Mouse (Mus musculus) limb, embryonic 10.5 days (tissue): ENCODE measurements at regions not wholly inside any gene's neighbourhood (a gene's known extent, or its start where the extent isn't known, plus 50 kb on each side); places are given as distances from the start of the nearest gene placed in this dataset.
A peak's percentile ranks its signal among the peaks of the same experiment; 100 is the strongest.

Experiments used
- DNase-seq: peaks from one replicate; pipeline ENCODE4 v3.0.0-alpha.2; 2017; ENCODE audit warnings: low spot score
- H3K27ac ChIP-seq: fragments of 300-500 bp; sonication (generic); 2 replicates; pipeline ENCODE4 v1.5.1; 2016; ENCODE audit warnings: mild to moderate bottlenecking
- H3K27me3 ChIP-seq: fragments of 300-500 bp; sonication (generic); 2 replicates; pipeline ENCODE4 v1.6.1; 2016; ENCODE audit warnings: low read depth, mild to moderate bottlenecking; ENCODE audit not compliant: poor library complexity, severe bottlenecking
- H3K36me3 ChIP-seq: fragments of 300-500 bp; sonication (generic); 2 replicates; pipeline ENCODE4 v1.6.1; 2016; ENCODE audit warnings: mild to moderate bottlenecking, moderate library complexity
- H3K4me1 ChIP-seq: fragments of 300-500 bp; sonication (generic); 2 replicates; pipeline ENCODE4 v1.6.1; 2016
- H3K4me3 ChIP-seq: fragments of 300-500 bp; sonication (generic); 2 replicates; pipeline ENCODE4 v1.5.1; 2016; ENCODE audit warnings: mild to moderate bottlenecking, moderate library complexity
- H3K9me3 ChIP-seq: fragments of 300-500 bp; sonication (generic); replicated peaks from 2 replicates; pipeline ENCODE4 v1.6.1; 2016; ENCODE audit warnings: mild to moderate bottlenecking
- WGBS: fragments of 180-500 bp; shearing (Covaris S2); methylation state at CpG from one replicate; pipeline ENCODE4 v1.1.7; 2016; 5-methylcytosine and 5-hydroxymethylcytosine counted together

DNA sequence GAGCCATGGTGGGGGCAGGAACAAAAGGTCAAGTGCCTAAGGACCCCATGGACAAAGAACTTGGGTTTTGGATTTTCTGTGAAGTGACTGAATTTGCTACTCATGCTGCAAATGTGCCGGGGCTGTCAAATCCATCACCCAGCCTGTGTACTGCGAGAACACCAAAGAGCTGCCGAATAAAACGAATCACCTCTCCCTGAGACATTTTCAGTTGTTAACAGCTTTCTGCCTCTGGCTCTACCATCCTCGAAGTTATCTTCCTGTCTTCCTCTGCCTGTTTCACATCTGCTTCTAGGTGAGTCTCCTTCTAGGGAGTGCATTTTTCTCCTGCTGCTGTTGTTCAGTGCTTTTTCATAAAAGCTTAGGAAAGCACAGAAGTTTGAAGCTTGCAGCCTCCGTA is 283.3 kb upstream of the Gm21798 start:
- Histone ChIP-seq H3K27ac (no peak overlapping the region), H3K4me1 (peaks cover 33% of the 10 kb centered on the region), H3K36me3 (no peaks in the 10 kb centered on the region), H3K9me3 (no peaks in the 10 kb centered on the region), H3K27me3 (no peaks in the 10 kb centered on the region), H3K4me3 (no peak overlapping the region)
- WGBS: 38% methylated on average over 6 of the region's 6 CpGs
- DNase-seq: no peak

DNA sequence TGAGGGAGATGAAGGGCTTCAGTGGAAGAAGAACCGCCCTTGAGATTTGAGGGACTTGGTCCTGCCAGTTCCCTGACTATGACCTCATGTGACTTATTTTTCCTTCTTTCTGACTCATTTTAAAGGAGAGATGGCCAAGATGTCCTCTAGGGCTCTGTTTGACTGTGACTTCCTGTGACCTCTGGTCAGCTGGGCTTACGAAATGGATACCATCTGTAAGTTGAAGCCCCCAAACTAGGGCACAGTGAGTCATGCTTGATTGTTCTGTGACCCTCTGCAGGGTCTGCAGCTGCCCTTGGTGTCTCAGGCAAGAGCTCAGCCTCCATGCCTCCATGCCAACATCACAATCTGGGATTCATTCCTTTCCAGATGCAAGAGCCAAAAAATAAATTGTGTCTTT is 282.3 kb upstream of the Gm21798 start:
- no peak overlapping the region for H3K4me3 ChIP-seq
- no peak for DNase-seq
- H3K27ac ChIP-seq: no peak overlapping the region
- no peaks in the 10 kb centered on the region for H3K9me3 ChIP-seq
- H3K4me1 ChIP-seq: peaks cover 33% of the 10 kb centered on the region
- H3K27me3 ChIP-seq: no peaks in the 10 kb centered on the region
- no peaks in the 10 kb centered on the region for H3K36me3 ChIP-seq
- 73% methylated on average over 2 of the region's 2 CpGs for WGBS

DNA sequence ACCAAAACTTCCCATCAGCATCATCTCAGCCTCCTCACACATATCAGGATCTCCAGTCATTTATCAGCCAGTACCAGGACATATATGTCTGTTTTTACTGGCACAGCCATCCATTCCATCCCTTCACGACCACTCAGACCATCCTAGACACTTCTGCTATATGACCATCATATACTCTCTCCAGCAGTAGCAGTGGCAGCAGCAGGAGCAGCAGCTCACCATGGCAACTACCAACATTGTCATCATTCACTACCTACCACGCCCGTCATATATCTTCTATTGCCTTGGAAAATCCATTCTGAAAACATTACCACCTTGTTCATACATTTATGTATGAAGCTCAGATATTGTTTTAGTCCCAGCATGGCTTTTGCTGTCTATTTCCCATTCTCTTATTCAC is 276.1 kb upstream of the Gm21798 start:
- WGBS: 90% methylated on average over 3 of the region's 3 CpGs
- no peak for DNase-seq
- H3K4me3 ChIP-seq: no peak overlapping the region
- H3K27ac ChIP-seq: no peak overlapping the region
- no peaks in the 10 kb centered on the region for H3K27me3 ChIP-seq
- no peaks in the 10 kb centered on the region for H3K4me1 ChIP-seq
- H3K36me3 ChIP-seq: no peaks in the 10 kb centered on the region
- no peaks in the 10 kb centered on the region for H3K9me3 ChIP-seq

GRCm38 (mm10) chr15:64542250-64542901 is 275.1 kb upstream of the Gm21798 start:
- no peak overlapping the region for H3K27ac ChIP-seq
- WGBS: 86% methylated on average over 8 of the region's 8 CpGs
- H3K4me3 ChIP-seq: no peak overlapping the region
- no peaks in the 10 kb centered on the region for H3K9me3 ChIP-seq
- DNase-seq: no peak
- H3K36me3 ChIP-seq: no peaks in the 10 kb centered on the region
- H3K27me3 ChIP-seq: no peaks in the 10 kb centered on the region
- no peaks in the 10 kb centered on the region for H3K4me1 ChIP-seq

DNA sequence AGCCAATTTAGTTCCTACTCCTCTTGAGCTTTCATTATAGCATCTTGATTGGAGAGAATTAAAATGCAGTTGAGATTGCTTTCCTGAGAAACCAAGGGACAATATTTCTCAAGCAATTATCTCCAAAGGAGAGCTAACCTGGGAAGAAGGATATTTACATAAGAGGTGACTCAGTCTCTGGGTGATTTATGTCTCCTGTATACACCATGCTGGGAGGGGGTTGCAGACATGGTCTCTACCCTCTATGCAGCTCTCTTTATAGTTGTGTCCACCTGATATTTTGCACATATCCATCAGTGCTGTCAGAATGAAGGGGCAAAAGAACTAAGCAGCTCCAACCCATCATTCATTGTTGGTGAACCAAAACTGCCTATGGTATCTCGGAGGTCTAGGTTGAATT is 274.6 kb upstream of the Gm21798 start:
- H3K9me3 ChIP-seq: no peaks in the 10 kb centered on the region
- WGBS: 85% methylated on average over 1 of the region's 1 CpGs
- DNase-seq: no peak
- H3K36me3 ChIP-seq: no peaks in the 10 kb centered on the region
- no peaks in the 10 kb centered on the region for H3K4me1 ChIP-seq
- H3K4me3 ChIP-seq: no peak overlapping the region
- H3K27me3 ChIP-seq: no peaks in the 10 kb centered on the region
- no peak overlapping the region for H3K27ac ChIP-seq

GRCm38 (mm10) chr15:64546035-64546434 is 271.5 kb upstream of the Gm21798 start:
- H3K36me3 ChIP-seq: no peaks in the 10 kb centered on the region
- no peaks in the 10 kb centered on the region for H3K4me1 ChIP-seq
- no peak for DNase-seq
- no peaks in the 10 kb centered on the region for H3K27me3 ChIP-seq
- no peak overlapping the region for H3K27ac ChIP-seq
- no peaks in the 10 kb centered on the region for H3K9me3 ChIP-seq
- H3K4me3 ChIP-seq: no peak overlapping the region

DNA sequence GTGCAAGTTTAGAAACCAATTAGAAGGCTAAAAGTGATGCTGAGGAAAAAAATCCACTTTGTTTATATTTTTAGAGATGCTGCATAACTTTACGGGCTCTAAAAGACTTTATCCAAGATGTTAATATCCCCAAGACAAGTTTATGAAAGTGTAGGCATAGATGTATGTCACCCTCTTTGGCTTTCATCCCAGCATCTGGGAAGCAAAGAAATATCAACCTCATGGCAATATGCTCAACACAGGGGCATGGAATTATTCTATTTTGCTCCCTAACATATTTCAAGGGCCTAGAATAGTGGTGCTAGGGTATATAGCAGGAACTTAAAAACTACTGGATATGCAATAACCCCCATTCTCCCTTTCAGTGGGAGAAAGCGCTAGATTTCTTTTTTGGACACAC is 260.0 kb upstream of the Gm21798 start:
- H3K27ac ChIP-seq: no peak overlapping the region
- WGBS: 92% methylated on average over 2 of the region's 2 CpGs
- no peaks in the 10 kb centered on the region for H3K4me1 ChIP-seq
- H3K27me3 ChIP-seq: no peaks in the 10 kb centered on the region
- H3K36me3 ChIP-seq: no peaks in the 10 kb centered on the region
- no peaks in the 10 kb centered on the region for H3K9me3 ChIP-seq
- DNase-seq: no peak
- no peak overlapping the region for H3K4me3 ChIP-seq

- no peaks in the 10 kb centered on the region for H3K36me3 ChIP-seq
- DNase-seq: no peak
- WGBS: 79% methylated on average over 1 of the region's 1 CpGs
- H3K9me3 ChIP-seq: no peaks in the 10 kb centered on the region
- H3K4me1 ChIP-seq: no peaks in the 10 kb centered on the region
- no peaks in the 10 kb centered on the region for H3K27me3 ChIP-seq
- H3K27ac ChIP-seq: no peak overlapping the region
- no peak overlapping the region for H3K4me3 ChIP-seq
Observed at GRCm38 (mm10) chr15:64558220-64558619, 259.3 kb upstream of the Gm21798 start.

- WGBS: 80% methylated on average over 3 of the region's 3 CpGs
- Histone ChIP-seq H3K36me3 (no peaks in the 10 kb centered on the region), H3K27ac (no peak overlapping the region), H3K4me3 (no peak overlapping the region), H3K27me3 (no peaks in the 10 kb centered on the region), H3K4me1 (no peaks in the 10 kb centered on the region), H3K9me3 (no peaks in the 10 kb centered on the region)
- DNase-seq: no peak
Observed at GRCm38 (mm10) chr15:64562431-64563111, 254.9 kb upstream of the Gm21798 start.

- no peak for DNase-seq
- Histone ChIP-seq H3K36me3 (no peaks in the 10 kb centered on the region), H3K4me3 (no peak overlapping the region), H3K9me3 (no peaks in the 10 kb centered on the region), H3K27ac (no peak overlapping the region), H3K27me3 (no peaks in the 10 kb centered on the region), H3K4me1 (no peaks in the 10 kb centered on the region)
- 86% methylated on average over 3 of the region's 3 CpGs for WGBS
Observed at GRCm38 (mm10) chr15:64564703-64565102, 252.8 kb upstream of the Gm21798 start.

DNA sequence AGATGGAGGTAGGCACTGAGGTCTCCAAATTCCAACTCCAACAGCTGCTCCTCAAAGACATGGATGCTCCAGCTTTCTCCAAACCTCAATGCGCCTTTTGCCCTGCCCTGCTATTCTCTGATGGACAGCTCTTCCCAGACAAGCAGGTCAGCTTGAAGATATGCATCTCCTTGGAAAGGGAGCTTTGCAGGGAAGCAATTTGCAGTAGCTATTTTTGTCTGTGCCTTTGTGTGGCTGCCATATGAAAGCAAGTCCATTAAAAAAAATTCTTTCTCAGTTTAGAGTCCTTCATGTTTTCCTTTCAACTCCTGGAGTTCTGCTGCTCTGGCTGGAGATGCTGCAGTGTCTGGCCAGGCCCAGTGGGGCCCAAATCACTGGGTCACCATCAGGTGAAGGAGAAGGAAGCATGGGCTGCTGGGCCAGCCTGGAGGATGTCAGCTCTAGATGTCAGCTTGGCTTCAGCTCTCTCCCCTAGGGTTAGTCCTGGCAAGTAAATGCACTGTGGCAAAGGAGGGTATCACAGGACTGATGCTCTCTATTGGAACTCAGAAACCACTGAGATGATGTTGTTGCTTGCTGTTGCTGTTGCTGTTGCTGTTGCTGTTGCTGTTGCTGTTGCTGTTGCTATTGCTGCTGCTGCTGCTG is 240.5 kb upstream of the Gm21798 start:
- Histone ChIP-seq H3K9me3 (no peaks in the 10 kb centered on the region), H3K4me3 (no peak overlapping the region), H3K27me3 (0 out of 2 replicates have a peak, but pooled peaks cover 4% of the 10 kb centered on the region), H3K27ac (no peak overlapping the region; the same call in 1 of the 2 replicates), H3K4me1 (peaks cover 13% of the 10 kb centered on the region), H3K36me3 (no peaks in the 10 kb centered on the region)
- WGBS: 100% methylated on average over 1 of the region's 1 CpGs
- DNase-seq: no peak

DNA sequence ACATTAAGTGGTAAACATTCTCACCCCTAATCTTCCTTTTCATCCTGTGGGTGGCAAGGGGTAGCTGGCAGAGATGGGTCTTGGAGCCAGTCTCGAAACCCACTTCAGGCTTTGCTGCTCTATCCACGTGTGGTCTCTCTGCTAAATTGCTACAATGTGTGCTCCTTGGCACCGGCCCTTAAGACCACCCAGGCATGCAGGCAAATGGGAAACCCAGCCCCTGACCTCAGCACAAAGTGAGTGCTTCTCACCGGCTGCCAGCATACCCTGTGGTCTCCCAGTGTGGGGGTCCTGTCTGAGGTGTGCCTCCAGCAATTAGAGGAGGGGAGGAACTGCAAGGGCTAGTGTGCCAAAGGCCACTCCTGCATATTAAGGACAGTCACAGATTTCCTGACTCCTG is 238.5 kb upstream of the Gm21798 start:
- no peaks in the 10 kb centered on the region for H3K9me3 ChIP-seq
- H3K4me1 ChIP-seq: peaks cover 13% of the 10 kb centered on the region
- 14% methylated on average over 4 of the region's 4 CpGs for WGBS
- DNase-seq: peak; percentile 44
- no peaks in the 10 kb centered on the region for H3K36me3 ChIP-seq
- H3K4me3 ChIP-seq: no peak overlapping the region
- 0 out of 2 replicates have a peak, but pooled peaks cover 4% of the 10 kb centered on the region for H3K27me3 ChIP-seq
- peak overlapping the region; percentile 40 for H3K27ac ChIP-seq

GRCm38 (mm10) chr15:64580481-64580880 is 237.0 kb upstream of the Gm21798 start:
- H3K27ac ChIP-seq: no peak overlapping the region
- 85% methylated on average over 1 of the region's 1 CpGs for WGBS
- peaks cover 13% of the 10 kb centered on the region for H3K4me1 ChIP-seq
- no peak for DNase-seq
- no peaks in the 10 kb centered on the region for H3K36me3 ChIP-seq
- H3K9me3 ChIP-seq: no peaks in the 10 kb centered on the region
- H3K27me3 ChIP-seq: 0 out of 2 replicates have a peak, but pooled peaks cover 4% of the 10 kb centered on the region
- no peak overlapping the region for H3K4me3 ChIP-seq
